Mouse (Mus musculus): Measurements from ENCODE around the gene Zfp715. TPM values are rescaled to one million over a fixed set of nuclear protein-coding genes. Genes with fewer than 3 reads are reported as not detected.
A peak's percentile ranks its signal among the peaks of the same experiment; 100 is the strongest.
"Not testable (repeated sequence)": the region's sequence is repeated elsewhere in the genome, so short reads cannot be mapped to it uniquely, and the experiment has no call there.

Gene Zfp715
- polyA plus RNA-seq, 1 experiment, result 2.9 TPM

GRCm38 (mm10) chr7:43351154-43351553, 38.1 kb upstream of the Zfp715 start, which contains the start of gene Siglecf:
Siglecf (plus strand) TSS chr7:43351341.
- no peak within 1 kb of the TSS for H3K27ac ChIP-seq (ENCODE audit: insufficient read depth, low read length)
- DNase-seq (ENCODE audit: low read depth in 1 of 2, low spot score in 2 of 2), result no peak
- no peak within 1 kb of the TSS for H3K4me3 ChIP-seq (ENCODE audit: extremely low read depth, insufficient read depth, insufficient read length)
- no peaks in the 10 kb centered on the region for H3K36me3 ChIP-seq (ENCODE audit: control insufficient read depth, insufficient read depth, low read length)
- no peak for TF ChIP-seq POLR2A (IDR thresholded peaks at IDR 0.05; ENCODE audit: low read depth, low read length)
- no peak for TF ChIP-seq CTCF (IDR thresholded peaks at IDR 0.05; ENCODE audit: extremely low read depth, insufficient read depth, insufficient read length, insufficient replicate concordance)
- no peaks in the 10 kb centered on the region for H3K27me3 ChIP-seq (ENCODE audit: control insufficient read depth, insufficient read depth, low read length)
- H3K4me1 ChIP-seq (ENCODE audit: control insufficient read depth, insufficient read depth, insufficient read length), result peaks cover 3% of the 10 kb centered on the region; the same call in 1 of the 2 replicates
- WGBS, result 45% methylated on average over 3 of the region's 3 CpGs

- H3K4me3 ChIP-seq (ENCODE audit: extremely low read depth, insufficient read depth, insufficient read length); H3K27ac ChIP-seq (ENCODE audit: insufficient read depth, low read length); H3K36me3 ChIP-seq (ENCODE audit: control insufficient read depth, insufficient read depth, low read length); H3K4me1 ChIP-seq (ENCODE audit: control insufficient read depth, insufficient read depth, insufficient read length); H3K27me3 ChIP-seq (ENCODE audit: control insufficient read depth, insufficient read depth, low read length): not testable (repeated sequence)
- peak; percentile 11 to 30 for DNase-seq (ENCODE audit: low read depth in 1 of 2, low spot score in 2 of 2)
- WGBS, result 47% methylated on average over 5 of the region's 5 CpGs
Measured at GRCm38 (mm10) chr7:43349623-43350022, 36.5 kb upstream of the Zfp715 start.

GRCm38 (mm10) chr7:43346571-43346970, 33.5 kb upstream of the Zfp715 start:
- H3K27ac ChIP-seq (ENCODE audit: insufficient read depth, low read length), result no peak overlapping the region
- H3K27me3 ChIP-seq (ENCODE audit: control insufficient read depth, insufficient read depth, low read length), result no peaks in the 10 kb centered on the region
- DNase-seq (ENCODE audit: low read depth in 1 of 2, low spot score in 2 of 2), result no peak
- no peak overlapping the region for H3K4me3 ChIP-seq (ENCODE audit: extremely low read depth, insufficient read depth, insufficient read length)
- H3K4me1 ChIP-seq (ENCODE audit: control insufficient read depth, insufficient read depth, insufficient read length), result no peaks in the 10 kb centered on the region
- no peak for TF ChIP-seq CTCF (IDR thresholded peaks at IDR 0.05; ENCODE audit: extremely low read depth, insufficient read depth, insufficient read length, insufficient replicate concordance)
- TF ChIP-seq POLR2A (IDR thresholded peaks at IDR 0.05; ENCODE audit: low read depth, low read length), result no peak
- H3K36me3 ChIP-seq (ENCODE audit: control insufficient read depth, insufficient read depth, low read length), result no peaks in the 10 kb centered on the region
- WGBS, result 92% methylated on average over 1 of the region's 1 CpGs

- H3K27me3 ChIP-seq (ENCODE audit: control insufficient read depth, insufficient read depth, low read length), result no peaks in the 10 kb centered on the region
- no peaks in the 10 kb centered on the region for H3K36me3 ChIP-seq (ENCODE audit: control insufficient read depth, insufficient read depth, low read length)
- WGBS, result 83% methylated on average over 4 of the region's 4 CpGs
- no peak overlapping the region for H3K27ac ChIP-seq (ENCODE audit: insufficient read depth, low read length)
- H3K4me1 ChIP-seq (ENCODE audit: control insufficient read depth, insufficient read depth, insufficient read length), result no peaks in the 10 kb centered on the region
- DNase-seq (ENCODE audit: low read depth in 1 of 2, low spot score in 2 of 2), result no peak
- TF ChIP-seq CTCF (IDR thresholded peaks at IDR 0.05; ENCODE audit: extremely low read depth, insufficient read depth, insufficient read length, insufficient replicate concordance) (no peak), POLR2A (IDR thresholded peaks at IDR 0.05; ENCODE audit: low read depth, low read length) (no peak)
- no peak overlapping the region for H3K4me3 ChIP-seq (ENCODE audit: extremely low read depth, insufficient read depth, insufficient read length)
Measured at GRCm38 (mm10) chr7:43346148-43346547, 33.1 kb upstream of the Zfp715 start.

GRCm38 (mm10) chr7:43344491-43344890, 31.4 kb upstream of the Zfp715 start:
- no peaks in the 10 kb centered on the region for H3K36me3 ChIP-seq (ENCODE audit: control insufficient read depth, insufficient read depth, low read length)
- no peak overlapping the region for H3K4me3 ChIP-seq (ENCODE audit: extremely low read depth, insufficient read depth, insufficient read length)
- no peaks in the 10 kb centered on the region for H3K4me1 ChIP-seq (ENCODE audit: control insufficient read depth, insufficient read depth, insufficient read length)
- no peaks in the 10 kb centered on the region for H3K27me3 ChIP-seq (ENCODE audit: control insufficient read depth, insufficient read depth, low read length)
- whole genome bisulfite sequencing, result 93% methylated on average over 4 of the region's 4 CpGs
- H3K27ac ChIP-seq (ENCODE audit: insufficient read depth, low read length), result no peak overlapping the region
- DNase-seq (ENCODE audit: low read depth in 1 of 2, low spot score in 2 of 2), result no peak
- no peak for TF ChIP-seq POLR2A (IDR thresholded peaks at IDR 0.05; ENCODE audit: low read depth, low read length)
- TF ChIP-seq CTCF (IDR thresholded peaks at IDR 0.05; ENCODE audit: extremely low read depth, insufficient read depth, insufficient read length, insufficient replicate concordance), result no peak

- Histone ChIP-seq H3K4me3 (ENCODE audit: extremely low read depth, insufficient read depth, insufficient read length) (no peak overlapping the region), H3K27me3 (ENCODE audit: control insufficient read depth, insufficient read depth, low read length) (no peaks in the 10 kb centered on the region), H3K27ac (ENCODE audit: insufficient read depth, low read length) (no peak overlapping the region), H3K4me1 (ENCODE audit: control insufficient read depth, insufficient read depth, insufficient read length) (no peaks in the 10 kb centered on the region), H3K36me3 (ENCODE audit: control insufficient read depth, insufficient read depth, low read length) (no peaks in the 10 kb centered on the region)
- WGBS, result 85% methylated on average over 2 of the region's 2 CpGs
- TF ChIP-seq CTCF (IDR thresholded peaks at IDR 0.05; ENCODE audit: extremely low read depth, insufficient read depth, insufficient read length, insufficient replicate concordance), result no peak
- no peak for TF ChIP-seq POLR2A (IDR thresholded peaks at IDR 0.05; ENCODE audit: low read depth, low read length)
- DNase-seq (ENCODE audit: low read depth in 1 of 2, low spot score in 2 of 2), result no peak
Measured at GRCm38 (mm10) chr7:43344020-43344419, 30.9 kb upstream of the Zfp715 start.

GRCm38 (mm10) chr7:43343191-43343590, 30.1 kb upstream of the Zfp715 start:
- no peaks in the 10 kb centered on the region for H3K27me3 ChIP-seq (ENCODE audit: control insufficient read depth, insufficient read depth, low read length)
- no peak for TF ChIP-seq CTCF (IDR thresholded peaks at IDR 0.05; ENCODE audit: extremely low read depth, insufficient read depth, insufficient read length, insufficient replicate concordance)
- TF ChIP-seq POLR2A (IDR thresholded peaks at IDR 0.05; ENCODE audit: low read depth, low read length), result no peak
- no peaks in the 10 kb centered on the region for H3K36me3 ChIP-seq (ENCODE audit: control insufficient read depth, insufficient read depth, low read length)
- H3K4me3 ChIP-seq (ENCODE audit: extremely low read depth, insufficient read depth, insufficient read length), result no peak overlapping the region
- no peak for DNase-seq (ENCODE audit: low read depth in 1 of 2, low spot score in 2 of 2)
- H3K27ac ChIP-seq (ENCODE audit: insufficient read depth, low read length), result no peak overlapping the region
- no peaks in the 10 kb centered on the region for H3K4me1 ChIP-seq (ENCODE audit: control insufficient read depth, insufficient read depth, insufficient read length)
- 38% methylated on average over 5 of the region's 5 CpGs for WGBS

Measured in spleen, adult 2 months (tissue).